Mouse (Mus musculus): ENCODE results near the gene Asah2. TPM values are rescaled to one million over a fixed set of nuclear protein-coding genes. Genes with fewer than 3 reads are reported as not detected.
"Not testable (repeated sequence)": the region's sequence is repeated elsewhere in the genome, so short reads cannot be mapped to it uniquely, and the experiment has no call there.

The Asah2 gene
- polyA plus RNA-seq, 1 experiment from 2014 or later = 0.22 TPM

DNA sequence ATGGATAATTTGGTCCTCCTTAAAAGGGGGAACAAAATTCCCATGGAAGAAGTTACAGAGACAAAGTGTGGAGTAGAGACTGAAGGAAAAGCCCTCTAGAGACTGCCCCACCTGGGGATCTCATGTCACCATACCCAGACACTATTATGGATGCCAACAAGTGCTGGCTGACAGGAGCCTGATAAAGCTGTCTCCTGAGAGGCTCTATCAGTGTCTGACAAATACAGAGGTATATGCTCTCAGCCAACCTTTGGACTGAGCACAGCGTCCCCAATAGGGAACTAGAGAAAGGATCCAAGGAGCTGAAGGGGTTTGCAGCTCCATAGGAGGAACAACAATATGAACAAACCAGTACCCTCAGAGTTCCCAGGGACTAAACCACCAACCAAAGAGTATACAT lies 23.2 kb downstream of the Asah2 start:
- H3K4me1 ChIP-seq (replicated peaks; ENCODE audit: control insufficient read depth, insufficient read depth, low read length); H3K36me3 ChIP-seq (ENCODE audit: control insufficient read depth, insufficient read depth); H3K4me2 ChIP-seq (ENCODE audit: low read length); H3K9ac ChIP-seq (replicated peaks; ENCODE audit: low read depth, low read length); ATAC-seq; H3K4me3 ChIP-seq (replicated peaks; ENCODE audit: low read length); H3K9me3 ChIP-seq (ENCODE audit: control insufficient read depth, low read length); H3K27me3 ChIP-seq (replicated peaks; ENCODE audit: control insufficient read depth, insufficient read depth, low read length); H3K27ac ChIP-seq (ENCODE audit: low read length): not testable (repeated sequence)
- WGBS = 100% methylated on average over 1 of the region's 1 CpGs

DNA sequence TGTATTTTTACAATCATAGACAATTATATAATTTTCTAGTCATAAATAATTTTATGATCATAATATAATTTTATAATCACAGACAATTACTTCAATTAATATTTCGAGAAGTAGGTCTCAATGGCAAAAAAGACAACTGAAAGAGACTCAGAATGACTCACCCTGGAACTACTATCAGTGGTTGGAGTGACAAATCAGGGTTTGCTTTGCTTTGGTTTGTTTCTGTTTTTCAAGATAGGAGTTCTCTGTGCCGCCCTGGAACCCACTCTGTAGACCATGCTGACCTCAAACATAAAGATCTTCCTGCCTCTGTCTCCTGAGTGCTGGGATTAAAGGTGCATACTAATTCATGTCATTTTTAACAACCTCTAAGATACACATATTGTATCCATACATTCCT lies 37.7 kb downstream of the Asah2 start:
- Histone ChIP-seq H3K36me3 (ENCODE audit: control insufficient read depth, insufficient read depth) (no peaks in the 10 kb centered on the region), H3K9me3 (ENCODE audit: control insufficient read depth, low read length) (no peaks in the 10 kb centered on the region), H3K27ac (ENCODE audit: low read length) (no peak overlapping the region), H3K4me3 (replicated peaks; ENCODE audit: low read length) (no peak overlapping the region), H3K4me1 (replicated peaks; ENCODE audit: control insufficient read depth, insufficient read depth, low read length) (no peaks in the 10 kb centered on the region), H3K4me2 (ENCODE audit: low read length) (no peak overlapping the region), H3K27me3 (replicated peaks; ENCODE audit: control insufficient read depth, insufficient read depth, low read length) (no peaks in the 10 kb centered on the region), H3K9ac (replicated peaks; ENCODE audit: low read depth, low read length) (no peak overlapping the region)
- no peak for ATAC-seq
- 69% methylated on average over 2 of the region's 2 CpGs for WGBS

DNA sequence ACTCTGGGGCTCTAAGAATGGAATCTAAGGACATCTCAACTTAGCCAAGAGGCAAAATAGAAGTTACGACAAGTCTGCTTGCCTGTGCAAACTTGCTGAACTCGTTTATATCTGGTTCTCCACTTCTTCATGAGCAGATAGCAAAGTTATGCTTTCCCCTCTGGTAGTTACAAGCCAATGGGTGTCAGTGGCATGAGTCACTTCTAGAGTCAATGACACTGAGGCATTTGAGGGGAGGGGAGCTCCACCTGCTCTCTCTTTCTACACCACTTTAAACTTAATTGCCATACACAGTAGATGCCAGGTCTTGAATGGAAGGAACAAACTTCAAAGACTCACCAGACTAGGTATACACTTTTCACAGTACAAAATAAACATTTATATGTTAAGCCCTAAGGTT lies 38.4 kb downstream of the Asah2 start:
- WGBS = 81% methylated on average over 2 of the region's 2 CpGs
- Histone ChIP-seq H3K27ac (ENCODE audit: low read length) (no peak overlapping the region), H3K4me2 (ENCODE audit: low read length) (no peak overlapping the region), H3K9me3 (ENCODE audit: control insufficient read depth, low read length) (no peaks in the 10 kb centered on the region), H3K4me3 (replicated peaks; ENCODE audit: low read length) (no peak overlapping the region), H3K9ac (replicated peaks; ENCODE audit: low read depth, low read length) (no peak overlapping the region), H3K4me1 (replicated peaks; ENCODE audit: control insufficient read depth, insufficient read depth, low read length) (no peaks in the 10 kb centered on the region), H3K27me3 (replicated peaks; ENCODE audit: control insufficient read depth, insufficient read depth, low read length) (no peaks in the 10 kb centered on the region), H3K36me3 (ENCODE audit: control insufficient read depth, insufficient read depth) (no peaks in the 10 kb centered on the region)
- no peak for ATAC-seq

DNA sequence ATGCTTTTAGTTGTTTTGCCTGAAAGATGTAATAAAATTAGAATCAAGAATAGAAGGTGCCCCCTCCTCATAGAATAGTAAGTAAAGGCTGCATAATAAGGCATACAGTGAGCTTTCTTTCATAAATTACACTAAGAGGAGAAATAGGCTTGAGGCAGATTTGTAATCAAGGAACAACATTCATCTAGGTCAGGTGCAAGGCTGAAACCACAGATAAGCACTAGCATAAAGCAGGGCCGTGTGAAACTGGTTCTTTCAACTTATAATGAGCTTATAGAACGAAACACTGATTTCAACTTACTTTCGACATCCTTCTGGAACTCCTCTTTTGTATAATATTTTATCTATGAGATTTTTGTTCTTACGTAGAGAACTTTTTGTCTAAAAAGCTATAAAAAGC lies 40.3 kb downstream of the Asah2 start:
- 69% methylated on average over 4 of the region's 4 CpGs for WGBS
- H3K9me3 ChIP-seq (ENCODE audit: control insufficient read depth, low read length) = no peaks in the 10 kb centered on the region
- H3K27ac ChIP-seq (ENCODE audit: low read length) = no peak overlapping the region
- no peaks in the 10 kb centered on the region for H3K27me3 ChIP-seq (replicated peaks; ENCODE audit: control insufficient read depth, insufficient read depth, low read length)
- no peak overlapping the region for H3K4me2 ChIP-seq (ENCODE audit: low read length)
- no peak overlapping the region for H3K4me3 ChIP-seq (replicated peaks; ENCODE audit: low read length)
- H3K36me3 ChIP-seq (ENCODE audit: control insufficient read depth, insufficient read depth) = no peaks in the 10 kb centered on the region
- no peak overlapping the region for H3K9ac ChIP-seq (replicated peaks; ENCODE audit: low read depth, low read length)
- ATAC-seq = no peak
- no peaks in the 10 kb centered on the region for H3K4me1 ChIP-seq (replicated peaks; ENCODE audit: control insufficient read depth, insufficient read depth, low read length)

DNA sequence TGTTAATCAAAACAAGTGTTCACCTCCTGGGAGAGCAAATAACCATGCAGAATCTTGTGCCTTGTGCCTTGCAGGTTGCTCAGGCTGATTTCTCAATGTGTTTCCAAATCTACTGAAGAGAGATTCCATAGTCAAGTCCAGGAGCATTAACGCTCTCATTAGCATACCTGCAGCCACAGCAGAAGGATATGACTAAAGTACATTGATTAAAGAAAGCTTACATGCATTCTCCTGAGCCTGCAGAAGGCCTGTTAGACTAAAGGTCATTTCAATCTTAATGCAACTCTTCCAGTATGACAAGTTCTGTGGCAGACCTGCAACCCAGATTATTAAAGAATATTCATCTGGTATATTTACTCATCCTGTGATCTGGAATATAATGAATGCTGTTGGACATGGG lies 46.7 kb downstream of the Asah2 start:
- no peak overlapping the region for H3K27ac ChIP-seq (ENCODE audit: low read length)

DNA sequence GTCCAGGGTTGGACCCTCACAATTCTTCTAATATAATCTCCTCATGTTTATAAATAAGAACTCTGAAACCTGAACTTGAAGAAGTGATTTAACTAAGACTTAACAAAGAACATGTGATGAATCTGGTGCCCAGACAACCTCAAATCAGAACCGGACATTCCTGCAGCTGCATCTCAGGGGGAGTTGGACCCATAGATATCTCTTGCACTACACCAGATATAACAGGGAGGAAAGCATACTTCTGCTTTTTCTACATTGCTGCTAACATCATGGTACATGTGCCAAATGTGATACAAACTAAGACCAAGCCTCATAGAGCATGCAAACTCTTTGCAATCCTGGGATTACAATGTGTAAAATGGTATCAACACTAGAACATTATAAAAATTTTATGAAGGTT lies 51.8 kb downstream of the Asah2 start:
- 92% methylated on average over 1 of the region's 1 CpGs for WGBS
- no peaks in the 10 kb centered on the region for H3K4me1 ChIP-seq (replicated peaks; ENCODE audit: control insufficient read depth, insufficient read depth, low read length)
- no peaks in the 10 kb centered on the region for H3K36me3 ChIP-seq (ENCODE audit: control insufficient read depth, insufficient read depth)
- no peaks in the 10 kb centered on the region for H3K9me3 ChIP-seq (ENCODE audit: control insufficient read depth, low read length)
- no peaks in the 10 kb centered on the region for H3K27me3 ChIP-seq (replicated peaks; ENCODE audit: control insufficient read depth, insufficient read depth, low read length)
- H3K4me2 ChIP-seq (ENCODE audit: low read length) = no peak overlapping the region
- no peak for ATAC-seq
- H3K27ac ChIP-seq (ENCODE audit: low read length) = no peak overlapping the region
- no peak overlapping the region for H3K9ac ChIP-seq (replicated peaks; ENCODE audit: low read depth, low read length)
- H3K4me3 ChIP-seq (replicated peaks; ENCODE audit: low read length) = no peak overlapping the region

More for the DNA sequence above, 46.7 kb downstream of the Asah2 start:
- H3K9me3 ChIP-seq (ENCODE audit: control insufficient read depth, low read length) = no peaks in the 10 kb centered on the region
- H3K4me2 ChIP-seq (ENCODE audit: low read length) = no peak overlapping the region
- H3K9ac ChIP-seq (replicated peaks; ENCODE audit: low read depth, low read length) = no peak overlapping the region
- H3K4me1 ChIP-seq (replicated peaks; ENCODE audit: control insufficient read depth, insufficient read depth, low read length) = no peaks in the 10 kb centered on the region
- WGBS = 92% methylated on average over 1 of the region's 1 CpGs
- no peaks in the 10 kb centered on the region for H3K36me3 ChIP-seq (ENCODE audit: control insufficient read depth, insufficient read depth)
- no peak overlapping the region for H3K4me3 ChIP-seq (replicated peaks; ENCODE audit: low read length)
- ATAC-seq = no peak
- H3K27me3 ChIP-seq (replicated peaks; ENCODE audit: control insufficient read depth, insufficient read depth, low read length) = no peaks in the 10 kb centered on the region

DNA sequence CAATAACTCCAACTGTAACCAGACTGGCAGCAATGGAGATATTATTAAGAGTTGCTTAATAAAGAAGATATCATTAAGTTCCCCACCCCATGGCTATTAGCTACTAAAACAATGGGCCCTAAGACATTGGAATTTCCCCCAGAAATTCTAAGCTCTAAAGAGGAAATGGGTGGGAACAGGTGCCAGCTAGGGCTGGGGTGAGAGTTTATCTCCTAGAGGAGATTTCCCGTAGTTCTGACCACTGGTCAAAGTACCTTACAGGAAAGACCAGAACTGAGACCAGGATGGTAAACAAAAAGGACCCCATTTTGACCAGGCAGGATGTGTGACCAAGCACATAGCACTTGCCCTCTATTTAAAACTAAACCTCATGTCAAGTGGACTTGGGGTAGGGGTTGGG lies 52.3 kb downstream of the Asah2 start:
- H3K9me3 ChIP-seq (ENCODE audit: control insufficient read depth, low read length) = no peaks in the 10 kb centered on the region
- no peak overlapping the region for H3K9ac ChIP-seq (replicated peaks; ENCODE audit: low read depth, low read length)
- H3K4me3 ChIP-seq (replicated peaks; ENCODE audit: low read length) = no peak overlapping the region
- H3K4me1 ChIP-seq (replicated peaks; ENCODE audit: control insufficient read depth, insufficient read depth, low read length) = no peaks in the 10 kb centered on the region
- ATAC-seq = no peak
- WGBS = 79% methylated on average over 1 of the region's 1 CpGs
- no peaks in the 10 kb centered on the region for H3K27me3 ChIP-seq (replicated peaks; ENCODE audit: control insufficient read depth, insufficient read depth, low read length)
- H3K27ac ChIP-seq (ENCODE audit: low read length) = no peak overlapping the region
- H3K4me2 ChIP-seq (ENCODE audit: low read length) = no peak overlapping the region
- H3K36me3 ChIP-seq (ENCODE audit: control insufficient read depth, insufficient read depth) = no peaks in the 10 kb centered on the region

DNA sequence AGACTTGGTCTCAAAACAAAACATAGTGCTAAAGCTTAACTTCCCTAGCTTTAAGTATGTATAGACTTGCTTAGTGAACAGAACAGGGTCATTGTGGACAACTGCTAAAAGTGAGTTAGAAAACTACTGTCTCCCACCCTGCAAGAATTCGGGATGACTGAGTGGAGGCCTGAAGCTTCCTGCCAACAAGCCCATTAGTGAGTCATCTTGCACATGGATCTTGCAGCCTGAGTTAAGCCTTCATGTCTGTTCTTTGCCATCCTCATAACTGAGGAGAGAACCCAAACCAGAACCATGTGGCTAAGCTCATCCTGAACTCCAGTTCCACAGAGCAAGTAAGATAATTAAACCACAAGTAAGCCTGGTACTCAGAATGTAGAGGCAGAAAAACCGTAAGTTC lies 56.8 kb downstream of the Asah2 start:
- Histone ChIP-seq H3K27ac (ENCODE audit: low read length) (no peak overlapping the region), H3K9me3 (ENCODE audit: control insufficient read depth, low read length) (no peaks in the 10 kb centered on the region), H3K4me1 (replicated peaks; ENCODE audit: control insufficient read depth, insufficient read depth, low read length) (no peaks in the 10 kb centered on the region), H3K9ac (replicated peaks; ENCODE audit: low read depth, low read length) (no peak overlapping the region), H3K27me3 (replicated peaks; ENCODE audit: control insufficient read depth, insufficient read depth, low read length) (no peaks in the 10 kb centered on the region), H3K36me3 (ENCODE audit: control insufficient read depth, insufficient read depth) (no peaks in the 10 kb centered on the region), H3K4me3 (replicated peaks; ENCODE audit: low read length) (no peak overlapping the region), H3K4me2 (ENCODE audit: low read length) (no peak overlapping the region)
- no peak for ATAC-seq
- 95% methylated on average over 2 of the region's 2 CpGs for WGBS

DNA sequence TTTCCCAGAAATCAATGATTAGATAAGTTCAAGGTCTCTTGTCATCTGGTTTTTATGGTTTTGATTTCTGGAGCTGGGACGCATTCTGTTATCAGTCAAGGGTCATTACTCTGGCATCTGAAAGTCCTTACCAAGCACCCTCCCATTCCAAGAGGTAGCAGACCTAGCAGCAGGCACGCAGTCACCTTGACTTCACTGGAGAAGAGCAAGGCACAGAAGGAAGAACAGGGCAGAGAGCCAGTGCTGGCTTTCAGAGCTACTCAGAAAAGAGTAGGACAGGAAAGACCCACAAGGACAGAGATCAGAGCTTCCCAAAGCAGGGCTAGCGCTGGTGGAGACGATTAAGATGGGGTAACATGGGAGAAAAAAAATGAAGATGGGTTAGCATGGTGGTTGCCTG lies 75.1 kb downstream of the Asah2 start:
- Histone ChIP-seq H3K36me3 (ENCODE audit: control insufficient read depth, insufficient read depth) (no peaks in the 10 kb centered on the region), H3K4me2 (ENCODE audit: low read length) (no peak overlapping the region), H3K4me3 (replicated peaks; ENCODE audit: low read length) (no peak overlapping the region), H3K27ac (ENCODE audit: low read length) (no peak overlapping the region), H3K9me3 (ENCODE audit: control insufficient read depth, low read length) (no peaks in the 10 kb centered on the region), H3K27me3 (replicated peaks; ENCODE audit: control insufficient read depth, insufficient read depth, low read length) (no peaks in the 10 kb centered on the region), H3K4me1 (replicated peaks; ENCODE audit: control insufficient read depth, insufficient read depth, low read length) (no peaks in the 10 kb centered on the region), H3K9ac (replicated peaks; ENCODE audit: low read depth, low read length) (no peak overlapping the region)
- 91% methylated on average over 4 of the region's 4 CpGs for WGBS
- no peak for ATAC-seq

DNA sequence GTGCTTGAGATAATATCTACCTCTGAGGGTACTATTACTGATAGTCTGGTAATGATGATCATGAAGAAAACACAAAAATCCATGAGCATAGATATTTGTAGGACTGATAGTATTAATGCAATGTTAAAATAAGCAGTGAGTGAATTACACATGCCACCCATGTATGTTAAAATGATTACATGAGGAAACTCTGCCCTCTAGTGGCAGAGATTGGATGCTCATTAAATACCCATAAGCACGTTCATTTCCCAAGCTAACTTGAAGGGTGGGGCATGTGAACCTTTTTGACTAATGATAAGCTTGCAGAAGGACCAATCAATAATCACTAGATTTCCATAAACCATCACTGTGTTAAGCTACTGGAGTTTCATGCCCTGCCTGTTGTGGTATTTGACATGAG lies 77.6 kb downstream of the Asah2 start:
- Histone ChIP-seq H3K4me2 (ENCODE audit: low read length) (no peak overlapping the region), H3K9me3 (ENCODE audit: control insufficient read depth, low read length) (no peaks in the 10 kb centered on the region), H3K36me3 (ENCODE audit: control insufficient read depth, insufficient read depth) (no peaks in the 10 kb centered on the region), H3K27me3 (replicated peaks; ENCODE audit: control insufficient read depth, insufficient read depth, low read length) (no peaks in the 10 kb centered on the region), H3K4me3 (replicated peaks; ENCODE audit: low read length) (no peak overlapping the region), H3K27ac (ENCODE audit: low read length) (no peak overlapping the region), H3K9ac (replicated peaks; ENCODE audit: low read depth, low read length) (no peak overlapping the region), H3K4me1 (replicated peaks; ENCODE audit: control insufficient read depth, insufficient read depth, low read length) (no peaks in the 10 kb centered on the region)
- peak; percentile 58; the same call in 1 of the 2 replicates for ATAC-seq
- 0% methylated on average over 1 of the region's 1 CpGs for WGBS

Measured in forebrain, embryonic 16.5 days (tissue).